Comparison of ENCODE assay signal across 9 mouse cellular contexts in the genomic region with DNA sequence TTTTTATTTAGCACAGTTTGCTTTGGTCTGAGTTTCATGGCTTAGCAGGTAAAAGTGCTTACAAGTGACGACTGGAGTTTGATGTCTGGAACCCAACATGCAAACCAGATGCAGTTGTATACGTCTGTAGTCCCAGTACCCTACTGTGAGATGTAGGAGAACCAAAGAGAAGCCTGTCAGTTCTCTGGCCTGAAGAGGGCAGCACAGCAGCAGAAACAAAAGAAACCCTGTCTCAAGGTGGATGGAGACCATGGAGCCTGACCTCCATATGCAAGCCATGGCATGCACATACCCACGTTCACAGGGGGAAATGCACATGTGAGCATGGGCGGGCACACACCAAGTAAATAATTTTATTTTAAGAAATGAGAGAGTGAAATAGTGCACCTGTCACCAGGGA. TPM values are rescaled to one million over a fixed set of nuclear protein-coding genes. Genes with fewer than 3 reads are reported as not detected.
A peak's percentile ranks its signal among the peaks of the same experiment; 100 is the strongest.
DNase-seq lines count a peak whose midpoint lies in the region; ATAC-seq and TF ChIP-seq lines count a peak whose summit lies in the region.
"Had no signal": no experiment of that assay in that cellular context is flagged by ENCODE, and none has a peak within 500 bp of the region (broad histone marks: within the 10 kb centered on the region; RNA-seq: fewer than 3 reads in every experiment).

No protein-coding gene starts in this region.

- H3K4me1 ChIP-seq in forebrain, embryonic 14.5 days (ENCODE audit: control insufficient read depth, insufficient read depth, low read length), result no peaks in the 10 kb centered on the region
- no peaks in the 10 kb centered on the region for H3K4me1 ChIP-seq in forebrain, embryonic 13.5 days
- no peaks in the 10 kb centered on the region for H3K4me1 ChIP-seq in lung, embryonic 15.5 days
- H3K4me1 ChIP-seq: limb, embryonic 12.5 days had no signal

- no peaks in the 10 kb centered on the region for H3K27me3 ChIP-seq in forebrain, embryonic 14.5 days (replicated peaks; ENCODE audit: control insufficient read depth, insufficient read depth, low read length)
- no peaks in the 10 kb centered on the region for H3K27me3 ChIP-seq in forebrain, embryonic 13.5 days
- no peaks in the 10 kb centered on the region for H3K27me3 ChIP-seq in lung, embryonic 15.5 days
- H3K27me3 ChIP-seq: limb, embryonic 12.5 days had no signal

- no peak for ATAC-seq in forebrain, embryonic 14.5 days
- no peak for ATAC-seq in forebrain, embryonic 13.5 days
- ATAC-seq in lung, embryonic 15.5 days (ENCODE audit: borderline replicate concordance, extremely low read depth, low FRiP score, low TSS enrichment), result 0 out of 2 replicates have a peak, but pooled peaks have one; percentile 35

- H3K36me3 ChIP-seq in forebrain, embryonic 14.5 days (ENCODE audit: control insufficient read depth, insufficient read depth, low read length), result no peaks in the 10 kb centered on the region
- no peaks in the 10 kb centered on the region for H3K36me3 ChIP-seq in forebrain, embryonic 13.5 days (ENCODE audit: poor library complexity, severe bottlenecking)
- no peaks in the 10 kb centered on the region for H3K36me3 ChIP-seq in lung, embryonic 15.5 days
- H3K36me3 ChIP-seq: limb, embryonic 12.5 days had no signal

- WGBS in forebrain, embryonic 14.5 days, result 51% methylated on average over 4 of the region's 4 CpGs
- WGBS in forebrain, embryonic 13.5 days, result 57% methylated on average over 4 of the region's 4 CpGs
- 28% methylated on average over 4 of the region's 4 CpGs for WGBS in lung, embryonic 15.5 days

- H3K4me2 ChIP-seq in forebrain, embryonic 14.5 days (ENCODE audit: low read length), result no peak overlapping the region
- H3K4me2 ChIP-seq in forebrain, embryonic 13.5 days, result no peak overlapping the region
- H3K4me2 ChIP-seq in lung, embryonic 15.5 days, result no peak overlapping the region
- H3K4me2 ChIP-seq: limb, embryonic 12.5 days had no signal

- H3K9me3 ChIP-seq in forebrain, embryonic 14.5 days (replicated peaks; ENCODE audit: control insufficient read depth, low read length), result no peaks in the 10 kb centered on the region
- H3K9me3 ChIP-seq in forebrain, embryonic 13.5 days (replicated peaks), result no peaks in the 10 kb centered on the region
- H3K9me3 ChIP-seq in lung, embryonic 15.5 days, result no peaks in the 10 kb centered on the region
- H3K9me3 ChIP-seq: limb, embryonic 12.5 days had no signal

- H3K27ac ChIP-seq in forebrain, embryonic 14.5 days (ENCODE audit: low read depth, low read length), result no peak overlapping the region
- no peak overlapping the region for H3K27ac ChIP-seq in forebrain, embryonic 13.5 days
- H3K27ac ChIP-seq in gastrocnemius, adult 2 months, result no peak overlapping the region
- no peak overlapping the region for H3K27ac ChIP-seq in lung, embryonic 15.5 days
- H3K27ac ChIP-seq: limb, embryonic 12.5 days had no signal

- peak; percentile 37 for DNase-seq in forebrain, embryonic 14.5 days (ENCODE audit: low spot score)
- peak; percentile 81 for DNase-seq in CD4-positive, CD25-positive, alpha-beta regulatory T cell, adult 2 months (ENCODE audit: low read depth, low spot score)
- DNase-seq in brain, embryonic 14.5 days (ENCODE audit: low read depth), result peak; percentile 50
- DNase-seq in gastrocnemius, adult 2 months, result peak; percentile 70
- DNase-seq in kidney, postnatal 10 days, result peak; percentile 77
- peak; percentile 35 to 65 for DNase-seq in spleen, postnatal 4 days (ENCODE audit: low spot score in 2 of 2)

- H3K9ac ChIP-seq in forebrain, embryonic 14.5 days (ENCODE audit: low read length), result no peak overlapping the region
- H3K9ac ChIP-seq in forebrain, embryonic 13.5 days, result no peak overlapping the region
- no peak overlapping the region for H3K9ac ChIP-seq in lung, embryonic 15.5 days
- H3K9ac ChIP-seq: limb, embryonic 12.5 days had no signal

- no peak for TF ChIP-seq POLR2A in brain, embryonic 14.5 days (IDR thresholded peaks at IDR 0.05; ENCODE audit: borderline replicate concordance, extremely low read depth, insufficient read depth, insufficient read length, poor library complexity, severe bottlenecking)

- no peak overlapping the region for H3K4me3 ChIP-seq in forebrain, embryonic 14.5 days (ENCODE audit: low read depth, low read length)
- no peak overlapping the region for H3K4me3 ChIP-seq in forebrain, embryonic 13.5 days
- no peak overlapping the region for H3K4me3 ChIP-seq in gastrocnemius, adult 2 months
- no peak overlapping the region for H3K4me3 ChIP-seq in lung, embryonic 15.5 days
- H3K4me3 ChIP-seq: limb, embryonic 12.5 days had no signal

- intact Hi-C loops in gastrocnemius, adult 2 months (cut with DNase I), result loop anchor here (1.0 kb wide), 2 partner anchors 75 to 99 kb away; partner anchors contain the start of gene Ggct

- TF ChIP-seq CTCF in brain, embryonic 14.5 days (IDR thresholded peaks at IDR 0.05; ENCODE audit: borderline replicate concordance, extremely low read depth, insufficient read depth, insufficient read length), result peak; percentile 54; the same call in 1 of the 2 replicates
- TF ChIP-seq CTCF in gastrocnemius, adult 2 months (IDR thresholded peaks at IDR 0.05), result peak; percentile 83

RNA-seq across cellular contexts. Expression of gene Nod1, which starts 54.9 kb away (rescaled TPM):
- 1.5 and 1.8 TPM in 2 replicates for polyA plus RNA-seq in forebrain, embryonic 14.5 days (2014; fragmentation: Nextera tagmentation; extraction: Ambion mirVana)
- polyA plus RNA-seq in forebrain, embryonic 13.5 days (2015; fragmentation: Nextera tagmentation; extraction: Ambion mirVana), result 1.3 and 1.6 TPM in 2 replicates
- polyA plus RNA-seq in brain, embryonic 14.5 days (2012; rRNA removed), result 3.3 and 3.9 TPM in 2 replicates
- total RNA-seq in gastrocnemius, adult 2 months (2021), result 1 to 10 TPM; 7.6 to 9.1 TPM
- polyA plus RNA-seq in lung, embryonic 15.5 days (2015; fragmentation: Nextera tagmentation; extraction: Ambion mirVana), result 6.6 and 7.6 TPM in 2 replicates
